Mouse (Mus musculus) left cerebral cortex, postnatal 4 days (tissue): ENCODE data around the gene Phf13. TPM values are rescaled to one million over a fixed set of nuclear protein-coding genes. Genes with fewer than 3 reads are reported as not detected.

Experiments
- DNase-seq: peaks from one replicate; pipeline ENCODE4 v3.0.0-alpha.2; 2022
- intact Hi-C: fragments of 180-260 bp; cut with DNase I; formaldehyde crosslinking; loops from one replicate; pipeline ENCODE4 v1.15.1; 2025
- total RNA-seq, 2 experiments: library from RNA; stranded (reverse); gene quantifications; 2 replicates each; pipeline ENCODE4 v1.2.3; 2021

Gene Phf13
- total RNA-seq, 2 experiments from 2014 or later, result 20.6 to 21.2 TPM

- no peak for DNase-seq
- intact Hi-C loops, result no loop called here
Observed at GRCm38 (mm10) chr4:151953209-151953608, 42.8 kb downstream of the Phf13 start.

GRCm38 (mm10) chr4:151948497-151949471 is 47.3 kb downstream of the Phf13 start:
- intact Hi-C loops, result no loop called here
- DNase-seq, result no peak

- intact Hi-C loops, result no loop called here
Observed at GRCm38 (mm10) chr4:151946211-151946610, 49.8 kb downstream of the Phf13 start.

More at GRCm38 (mm10) chr4:151946211-151946610, 49.8 kb downstream of the Phf13 start:
- DNase-seq, result no peak

Other genes with a start within 250 kb of the Phf13 start
- 100 to 1,000 TPM; 198 to 204 TPM for gene Camta1, start 134.4 kb downstream of the Phf13 start, total RNA-seq
- 10 to 100 TPM; 74.9 to 79.2 TPM for gene Dnajc11, start 62.6 kb downstream of the Phf13 start, total RNA-seq
- gene Thap3, start 7.3 kb downstream of the Phf13 start, total RNA-seq, result 10 to 100 TPM; 29.2 to 33.0 TPM
- 1 to 10 TPM; 6.6 to 7.1 TPM for gene Klhl21, start 12.5 kb upstream of the Phf13 start, total RNA-seq
- gene Zbtb48, start 31.4 kb upstream of the Phf13 start, total RNA-seq, result 10 to 100 TPM; 17.4 to 17.6 TPM
- under 1 TPM; 0.56 to 0.83 TPM for gene Tas1r1, start 42.3 kb upstream of the Phf13 start, total RNA-seq
- gene Nol9, start 43.1 kb upstream of the Phf13 start, total RNA-seq, result 10 to 100 TPM; 32.0 to 33.1 TPM
- 10 to 100 TPM; 21.2 to 25.7 TPM for gene Plekhg5, start 76.2 kb upstream of the Phf13 start, total RNA-seq
- gene Tnfrsf25, start 119.7 kb upstream of the Phf13 start, total RNA-seq, result 1 to 10 TPM; 2.3 to 2.6 TPM
- gene Espn, start 156.1 kb upstream of the Phf13 start, total RNA-seq, result under 1 TPM in 1 of 2 experiments, not detected in 1; 0.46 TPM
- not detected for gene Hes2, start 162.6 kb upstream of the Phf13 start, total RNA-seq
- 100 to 1,000 TPM; 349 to 380 TPM for gene Acot7, start 181.9 kb upstream of the Phf13 start, total RNA-seq